Comparison of ENCODE assay signal across 10 mouse cellular contexts in the genomic region with DNA sequence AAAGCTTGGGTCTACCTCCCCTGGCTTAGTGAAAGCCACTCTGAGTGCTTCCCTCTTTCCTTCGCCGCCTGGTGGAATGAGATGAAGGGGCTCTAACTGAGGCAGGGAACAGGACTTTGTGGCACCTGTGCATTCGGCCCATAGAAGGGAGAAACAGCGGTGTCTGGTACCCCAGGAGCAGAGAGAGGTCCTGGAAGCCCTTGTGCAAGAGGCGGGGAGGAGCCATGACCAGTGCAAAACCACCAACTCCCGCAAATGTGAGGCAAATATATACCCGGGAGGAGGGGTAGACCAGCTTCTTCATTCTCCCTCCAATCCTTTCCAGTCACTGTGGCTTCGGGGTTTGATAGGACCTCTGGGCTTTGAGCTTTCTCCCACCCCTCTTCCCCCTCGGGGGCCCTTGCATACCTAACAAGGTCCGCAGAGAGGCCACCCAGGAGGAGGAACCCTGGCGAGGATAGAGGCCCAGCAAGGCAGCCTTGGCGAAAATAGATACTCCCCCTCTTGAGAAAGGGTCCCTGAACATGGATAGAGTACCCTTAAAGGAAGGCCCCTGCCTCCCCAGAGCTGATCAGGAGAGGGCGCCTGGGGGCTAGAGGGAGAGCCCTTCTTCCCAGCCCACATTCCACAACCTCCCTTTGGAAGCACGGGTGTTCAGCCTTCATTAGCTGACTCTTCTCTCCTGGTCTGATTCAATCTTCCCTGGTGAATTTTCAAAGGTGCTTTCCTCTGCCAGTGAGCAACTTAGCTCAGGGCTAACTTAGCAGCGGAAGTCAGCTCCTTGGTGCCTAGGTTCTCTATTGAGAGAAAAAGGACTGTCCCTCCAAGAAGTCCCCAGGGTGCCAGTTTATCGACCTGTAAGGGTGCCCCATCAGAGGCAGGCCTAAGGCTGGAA. TPM values are rescaled to one million over a fixed set of nuclear protein-coding genes. Genes with fewer than 3 reads are reported as not detected.
DNase-seq lines count a peak whose midpoint lies in the region; ATAC-seq lines count a peak whose summit lies in the region.
"Had no signal": no experiment of that assay in that cellular context is flagged by ENCODE, and none has a peak within 500 bp of the region (broad histone marks: within the 10 kb centered on the region; RNA-seq: fewer than 3 reads in every experiment).

No protein-coding gene starts in this region.

- WGBS in heart, embryonic 15.5 days = 8% methylated on average over 16 of the region's 16 CpGs
- WGBS in forebrain, embryonic 13.5 days = 1% methylated on average over 16 of the region's 16 CpGs
- WGBS in midbrain, embryonic 11.5 days = 4% methylated on average over 16 of the region's 16 CpGs

- DNase-seq in heart, postnatal 14 days = no peak
- peak; percentile 66 for DNase-seq in Muller cell, postnatal 12 days (ENCODE audit: inconsistent ontology term)
- DNase-seq in midbrain, embryonic 11.5 days (ENCODE audit: low spot score, missing footprints) = peak; percentile 96
- DNase-seq in thymus, postnatal 36 days = no peak
- no peak for DNase-seq in urinary bladder, postnatal 4 days (ENCODE audit: low spot score in 2 of 2)
- no peak for DNase-seq in left cerebral cortex, postnatal 10 days (ENCODE audit: extremely low spot score in 1 of 2, low spot score in 2 of 2)

- no peak overlapping the region for H3K27ac ChIP-seq in heart, embryonic 15.5 days
- peak overlapping the region; percentile 99 for H3K27ac ChIP-seq in forebrain, embryonic 13.5 days
- H3K27ac ChIP-seq in midbrain, embryonic 11.5 days (ENCODE audit: low read depth, low read length) = peak overlapping the region; percentile 100

- H3K4me2 ChIP-seq in heart, embryonic 15.5 days = peak overlapping the region; percentile 90
- H3K4me2 ChIP-seq in forebrain, embryonic 13.5 days = peak overlapping the region; percentile 76
- peak overlapping the region; percentile 76 for H3K4me2 ChIP-seq in midbrain, embryonic 11.5 days

- H3K9me3 ChIP-seq in heart, embryonic 15.5 days (replicated peaks) = no peaks in the 10 kb centered on the region
- H3K9me3 ChIP-seq in forebrain, embryonic 13.5 days (replicated peaks) = no peaks in the 10 kb centered on the region
- H3K9me3 ChIP-seq in midbrain, embryonic 11.5 days (ENCODE audit: control insufficient read depth, low read length) = no peaks in the 10 kb centered on the region
- H3K9me3 ChIP-seq: megakaryocyte, embryonic 14.5 days had no signal

- H3K9ac ChIP-seq in heart, embryonic 15.5 days = no peak overlapping the region
- peak overlapping the region; percentile 100 for H3K9ac ChIP-seq in forebrain, embryonic 13.5 days
- H3K9ac ChIP-seq in midbrain, embryonic 11.5 days (ENCODE audit: low read length) = peak overlapping the region; percentile 100

- peak overlapping the region; percentile 55; the same call in 1 of the 2 replicates for H3K4me3 ChIP-seq in heart, embryonic 15.5 days
- peak overlapping the region; percentile 90 for H3K4me3 ChIP-seq in forebrain, embryonic 13.5 days
- peak overlapping the region; percentile 94 for H3K4me3 ChIP-seq in midbrain, embryonic 11.5 days (ENCODE audit: low read depth, low read length)
- H3K4me3 ChIP-seq: megakaryocyte, embryonic 14.5 days had no signal

- peaks cover 91% of the 10 kb centered on the region for H3K27me3 ChIP-seq in heart, embryonic 15.5 days
- peaks cover 5% of the 10 kb centered on the region; the same call in 1 of the 2 replicates for H3K27me3 ChIP-seq in forebrain, embryonic 13.5 days
- H3K27me3 ChIP-seq in midbrain, embryonic 11.5 days (ENCODE audit: control insufficient read depth, insufficient read depth, low read length) = no peaks in the 10 kb centered on the region; the same call in 1 of the 2 replicates

- no peaks in the 10 kb centered on the region for H3K36me3 ChIP-seq in heart, embryonic 15.5 days
- peaks cover 5% of the 10 kb centered on the region; the same call in 1 of the 2 replicates for H3K36me3 ChIP-seq in forebrain, embryonic 13.5 days (ENCODE audit: poor library complexity, severe bottlenecking)
- no peaks in the 10 kb centered on the region for H3K36me3 ChIP-seq in midbrain, embryonic 11.5 days (ENCODE audit: control insufficient read depth, insufficient read depth, low read length)
- H3K36me3 ChIP-seq: G1E had no signal

- intact Hi-C loops in heart, postnatal 14 days (cut with DNase I) = no loop called here
- intact Hi-C loops in left cerebral cortex, postnatal 10 days (cut with DNase I) = no loop called here

- peaks cover 31% of the 10 kb centered on the region for H3K4me1 ChIP-seq in heart, embryonic 15.5 days (replicated peaks)
- peaks cover 60% of the 10 kb centered on the region for H3K4me1 ChIP-seq in forebrain, embryonic 13.5 days
- H3K4me1 ChIP-seq in midbrain, embryonic 11.5 days (ENCODE audit: control insufficient read depth, insufficient read depth, low read length) = peaks cover 62% of the 10 kb centered on the region

- ATAC-seq in heart, embryonic 15.5 days (replicated peaks; ENCODE audit: insufficient number of reproducible peaks, insufficient read depth, low FRiP score, low read depth) = no peak
- ATAC-seq in forebrain, embryonic 13.5 days = peak; percentile 57
- peak; percentile 47 for ATAC-seq in midbrain, embryonic 11.5 days (ENCODE audit: low FRiP score)

RNA-seq across cellular contexts. Expression of a gene that starts 0.8 kb away (rescaled TPM):
- polyA plus RNA-seq in heart, embryonic 15.5 days (2015; fragmentation: Nextera tagmentation; extraction: Ambion mirVana) = 0.04 TPM in 1 of 2 replicates, not detected in the other
- not detected for total RNA-seq in heart, postnatal 14 days (2021)
- polyA plus RNA-seq in forebrain, embryonic 13.5 days (2015; fragmentation: Nextera tagmentation; extraction: Ambion mirVana) = 3.4 and 3.9 TPM in 2 replicates
- polyA plus RNA-seq in midbrain, embryonic 11.5 days (2014; fragmentation: Nextera tagmentation; extraction: Ambion mirVana) = 5.0 and 5.2 TPM in 2 replicates
- total RNA-seq in left cerebral cortex, postnatal 10 days (2021) = 1 to 10 TPM; 3.2 TPM
- polyA plus RNA-seq: G1E had no signal

RNA-seq across cellular contexts. Expression of a gene that starts 0.8 kb away (rescaled TPM):
- not detected in 2 replicates for polyA plus RNA-seq in heart, embryonic 15.5 days (2015; fragmentation: Nextera tagmentation; extraction: Ambion mirVana)
- not detected for total RNA-seq in heart, postnatal 14 days (2021)
- polyA plus RNA-seq in forebrain, embryonic 13.5 days (2015; fragmentation: Nextera tagmentation; extraction: Ambion mirVana) = 14.3 and 17.0 TPM in 2 replicates
- 10.7 and 12.9 TPM in 2 replicates for polyA plus RNA-seq in midbrain, embryonic 11.5 days (2014; fragmentation: Nextera tagmentation; extraction: Ambion mirVana)
- total RNA-seq in left cerebral cortex, postnatal 10 days (2021) = 1 to 10 TPM; 4.4 to 5.2 TPM
- polyA plus RNA-seq: G1E had no signal

RNA-seq across cellular contexts. Expression of a gene that starts 37.5 kb away (rescaled TPM):
- not detected in 2 replicates for polyA plus RNA-seq in heart, embryonic 15.5 days (2015; fragmentation: Nextera tagmentation; extraction: Ambion mirVana)
- total RNA-seq in heart, postnatal 14 days (2021) = not detected
- 1.0 and 1.1 TPM in 2 replicates for polyA plus RNA-seq in forebrain, embryonic 13.5 days (2015; fragmentation: Nextera tagmentation; extraction: Ambion mirVana)
- 0.55 and 0.66 TPM in 2 replicates for polyA plus RNA-seq in midbrain, embryonic 11.5 days (2014; fragmentation: Nextera tagmentation; extraction: Ambion mirVana)
- not detected for total RNA-seq in left cerebral cortex, postnatal 10 days (2021)
- total RNA-seq: G1E had no signal
- polyA plus RNA-seq: G1E had no signal

RNA-seq across cellular contexts. Expression of a gene that starts 52.5 kb away (rescaled TPM):
- 1.8 and 2.6 TPM in 2 replicates for polyA plus RNA-seq in heart, embryonic 15.5 days (2015; fragmentation: Nextera tagmentation; extraction: Ambion mirVana)
- total RNA-seq in heart, postnatal 14 days (2021) = 10 to 100 TPM in 1 of 2 experiments, 1 to 10 TPM in 1; 9.9 to 12.5 TPM
- 0.23 and 0.59 TPM in 2 replicates for polyA plus RNA-seq in forebrain, embryonic 13.5 days (2015; fragmentation: Nextera tagmentation; extraction: Ambion mirVana)
- 0.14 and 0.19 TPM in 2 replicates for polyA plus RNA-seq in midbrain, embryonic 11.5 days (2014; fragmentation: Nextera tagmentation; extraction: Ambion mirVana)
- 10 to 100 TPM; 17.6 to 19.9 TPM for total RNA-seq in left cerebral cortex, postnatal 10 days (2021)

Comparison
In these comparisons a context has a peak if more than half of its experiments do, and no peak if none do; other contexts are left out.
1. DNase-seq: peak in Muller cell, postnatal 12 days (single experiment) and midbrain, embryonic 11.5 days (single experiment); none in heart, postnatal 14 days (0 of 2), thymus, postnatal 36 days (0 of 2), urinary bladder, postnatal 4 days (0 of 2) and left cerebral cortex, postnatal 10 days (0 of 2).
2. RNA of a gene that starts 0.8 kb away (polyA plus RNA-seq): 14.3 to 17.0 TPM in forebrain, embryonic 13.5 days and 10.7 to 12.9 TPM in midbrain, embryonic 11.5 days; not detected in heart, embryonic 15.5 days; every median in the first group is over 10 times any median in the second.
3. Peak in every context shown above with its lines, with median percentiles within 50 percentile points of each other: H3K4me2 ChIP-seq and H3K4me3 ChIP-seq.